Mouse (Mus musculus) liver, adult 2 months (tissue): ENCODE data around the gene Alkbh5.

Experiments used
- CTCF ChIP-seq: fragments of 200-500 bp; IDR thresholded peaks from 2 replicates; pipeline ENCODE4 v1.5.1; 2011; ENCODE audit warnings: low read depth, low read length, control low read depth
- POLR2A ChIP-seq: fragments of 200-500 bp; IDR thresholded peaks from 2 replicates; pipeline ENCODE4 v1.6.1; 2011; ENCODE audit warnings: low read length, control low read depth; ENCODE audit not compliant: insufficient read depth; ENCODE audit errors: extremely low read depth

- TF ChIP-seq CTCF = no peak
- no peak for TF ChIP-seq POLR2A
Observed at GRCm38 (mm10) chr11:60511893-60512292, 24.3 kb upstream of the Alkbh5 start.
